Mouse (Mus musculus): Measurements from ENCODE around the gene Ace2.

The Ace2 gene

DNA sequence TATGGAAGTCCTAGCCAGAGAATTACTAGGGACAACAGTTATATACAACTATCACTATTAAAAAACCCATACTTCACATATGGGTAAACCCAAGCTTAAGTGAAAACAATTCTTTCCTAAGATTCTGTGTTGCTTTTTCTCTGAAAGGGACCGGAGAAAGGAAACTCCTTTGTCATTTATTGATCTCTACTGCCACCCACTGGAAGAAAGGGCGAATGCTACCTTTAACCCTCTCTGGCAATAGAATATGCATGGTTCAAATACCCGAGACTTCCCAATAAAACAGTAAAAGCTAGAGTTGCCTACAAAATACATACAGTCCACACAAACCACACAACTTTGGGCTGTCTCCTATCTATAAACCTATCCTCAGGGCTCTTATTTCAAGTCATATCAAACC lies 40.6 kb downstream of the Ace2 start:
- peak; percentile 16 for DNase-seq (ENCODE audit: extremely low spot score, low spot score)

DNA sequence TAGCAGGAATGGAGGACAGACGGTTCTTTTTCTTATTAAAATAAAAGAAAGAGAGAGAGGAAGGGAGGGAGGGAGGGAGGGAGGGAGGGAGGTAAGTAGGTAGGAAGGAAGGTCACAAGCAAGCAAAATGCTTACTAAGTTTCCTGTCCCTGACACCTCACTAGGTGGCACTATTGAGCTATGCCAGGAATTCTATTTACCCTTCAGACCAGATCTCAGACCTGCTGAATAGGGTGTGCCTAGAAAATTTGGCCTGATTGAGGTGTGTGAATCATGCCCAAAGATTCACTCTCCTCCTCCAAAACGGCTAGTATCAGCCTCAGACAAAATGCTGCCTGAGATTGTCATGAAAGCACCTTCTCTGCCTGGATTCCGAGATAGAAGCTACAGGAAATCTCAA lies 44.7 kb downstream of the Ace2 start:
- DNase-seq (ENCODE audit: extremely low spot score, low spot score): peak; percentile 19

DNA sequence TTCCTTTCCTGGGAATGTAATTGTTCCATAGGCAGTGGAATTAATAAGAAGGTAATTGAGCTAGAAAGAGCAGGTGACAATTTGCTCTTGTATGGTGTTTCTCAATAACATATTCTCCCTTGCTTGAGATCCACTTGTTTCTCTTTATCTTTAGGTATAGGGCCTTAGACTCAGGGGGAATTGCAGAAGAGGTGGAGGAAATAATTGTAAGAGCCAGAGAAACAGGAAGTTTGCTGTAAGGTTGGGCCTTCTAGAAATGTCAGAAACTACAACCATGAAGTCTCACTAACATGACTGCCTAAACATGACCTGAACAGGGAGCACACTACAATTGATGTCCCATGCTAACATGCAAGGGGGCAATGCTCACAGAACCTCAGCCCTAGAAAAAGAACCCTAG lies 50.7 kb downstream of the Ace2 start:
- DNase-seq (ENCODE audit: extremely low spot score, low spot score): no peak

DNA sequence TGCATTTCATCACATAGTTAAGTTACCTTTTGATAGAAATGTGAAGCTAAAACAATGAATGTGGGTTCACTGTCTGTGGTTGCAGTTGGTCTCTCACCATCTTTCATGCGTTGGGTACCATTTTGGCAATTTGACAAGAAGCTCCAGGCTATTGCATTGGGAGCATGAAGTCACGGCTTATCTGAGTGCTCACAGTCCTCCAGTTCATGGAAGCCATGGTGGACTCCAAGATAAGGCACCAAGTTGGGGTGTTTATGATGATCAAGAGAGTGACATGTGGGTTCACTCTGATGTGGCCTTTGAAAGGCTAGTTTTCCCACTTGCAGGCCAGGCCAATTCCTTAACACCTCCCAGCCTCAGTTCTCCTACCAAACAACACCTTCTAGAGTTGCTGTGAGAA lies 58.5 kb downstream of the Ace2 start:
- DNase-seq (ENCODE audit: extremely low spot score, low spot score): no peak

DNA sequence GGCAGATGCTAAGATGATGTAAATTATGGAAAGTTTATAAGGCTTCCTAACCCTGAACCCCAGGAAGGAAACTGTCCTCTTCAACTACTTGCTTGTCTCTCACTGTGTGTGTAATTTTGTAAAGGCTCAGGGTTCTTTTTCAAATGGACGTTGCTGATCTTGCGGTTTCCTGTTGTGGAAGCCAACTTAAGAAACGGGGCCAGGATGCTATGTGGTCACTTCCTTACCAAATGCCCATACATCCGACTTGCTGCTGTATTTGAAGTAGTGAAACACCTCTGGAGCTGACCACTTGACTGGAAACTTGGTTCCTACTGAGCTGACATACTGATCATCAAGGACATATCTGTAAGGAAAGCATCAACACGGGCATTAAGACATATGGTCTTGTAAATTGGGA lies 61.4 kb downstream of the Ace2 start:
- no peak for DNase-seq (ENCODE audit: extremely low spot score, low spot score)

DNA sequence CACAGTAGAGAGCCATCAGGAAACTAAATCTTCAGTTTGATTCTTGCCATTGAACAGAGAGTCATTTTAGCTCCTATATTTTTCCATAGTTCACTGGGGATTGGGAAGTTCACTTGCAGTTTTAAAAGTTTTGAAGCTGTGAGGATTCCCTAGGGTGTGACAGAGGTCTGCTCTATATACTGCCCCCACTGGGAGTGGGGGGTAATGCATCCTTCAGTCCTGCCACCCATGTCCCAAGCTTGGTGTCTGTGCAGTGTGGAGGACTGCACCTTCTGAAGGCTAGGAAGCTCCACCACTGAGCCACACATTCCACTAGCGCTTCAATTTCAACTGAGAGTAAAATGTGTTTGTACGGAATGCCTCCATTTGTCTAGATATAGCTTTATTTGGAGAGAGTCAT lies 82.9 kb downstream of the Ace2 start:
- DNase-seq (ENCODE audit: extremely low spot score, low spot score): no peak

DNA sequence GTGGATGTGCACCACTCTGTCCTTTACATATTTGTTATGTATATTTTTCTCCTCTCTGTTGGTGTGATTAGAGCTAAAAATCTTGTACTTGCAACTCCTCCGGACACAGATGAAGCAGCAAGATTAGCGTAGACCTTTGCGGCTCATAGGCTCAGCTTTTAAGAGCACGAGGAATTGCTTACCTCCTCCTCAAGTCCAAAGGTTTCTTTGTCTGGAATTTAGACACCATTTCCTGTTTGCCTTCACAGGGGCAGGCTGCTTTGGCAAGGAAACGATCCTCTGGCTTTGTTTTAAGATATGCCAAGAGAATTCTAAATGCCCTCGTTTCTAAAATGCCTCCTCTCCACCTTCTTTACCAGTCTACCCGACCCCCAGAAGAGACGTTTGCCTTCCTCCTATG lies 94.2 kb downstream of the Ace2 start:
- no peak for DNase-seq (ENCODE audit: extremely low spot score, low spot score)
